Mouse (Mus musculus): Measurements from ENCODE around the gene Gm45140. TPM values are rescaled to one million over a fixed set of nuclear protein-coding genes. Genes with fewer than 3 reads are reported as not detected.

Gene Gm45140
- total and polyA plus RNA-seq, 3 experiments: 4.3 to 25.7 (median 13.0) TPM

DNA sequence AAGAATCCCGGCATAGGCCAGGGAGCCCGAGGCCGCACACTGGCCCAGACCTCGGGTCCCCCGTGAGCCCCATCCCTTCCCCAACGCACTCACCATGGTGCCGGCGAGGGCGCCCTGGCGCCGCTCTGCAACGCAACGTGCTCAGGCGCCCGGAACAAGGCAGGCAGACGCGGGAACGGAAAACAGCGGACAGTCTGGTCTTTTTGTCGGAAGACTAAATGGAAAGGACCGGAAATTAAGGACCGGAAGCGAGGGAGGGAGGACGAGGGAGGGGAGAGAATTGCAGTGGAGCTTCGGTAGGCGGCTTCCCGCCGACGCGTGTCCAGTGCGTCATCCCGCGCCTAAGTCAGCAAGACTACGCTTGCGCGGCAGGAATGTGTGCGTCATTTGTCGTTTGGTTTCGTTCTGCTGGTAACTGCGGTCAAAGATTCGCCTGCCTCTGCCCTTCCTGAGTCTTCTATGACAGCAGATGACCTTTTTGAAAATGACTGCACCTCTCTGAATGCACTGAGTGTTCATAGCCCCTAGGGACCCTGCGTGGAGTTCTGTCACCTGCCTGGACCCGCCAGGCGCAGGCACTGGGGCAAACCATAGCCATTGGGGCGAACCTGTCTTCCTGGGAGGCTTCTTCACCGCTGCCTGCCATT, 3.1 kb upstream of the Gm45140 start, which contains the start of gene Isy1:
Isy1 (minus strand) TSS at position 248 of the 647 bp plus-strand sequence.
- H3K4me2 ChIP-seq (ENCODE audit: insufficient read depth, low read depth, poor library complexity, severe bottlenecking): peak within 1 kb of the TSS; percentile 80
- H3K27me3 ChIP-seq (replicated peaks): no peaks in the 10 kb centered on the region
- dilution Hi-C loops (cut with MboI; ENCODE audit: extremely low pct_ligation_motif_present, extremely low pct_unique_long_range_greater_than_20kb, low sequenced_read_pairs): no loop called here
- peak within 1 kb of the TSS; percentile 78 for H3K9ac ChIP-seq (ENCODE audit: insufficient read depth, low read depth)
- peak; percentile 99 for DNase-seq (ENCODE audit: extremely low read depth)
- peak within 1 kb of the TSS; percentile 83 for H3K27ac ChIP-seq (ENCODE audit: insufficient read depth, low read depth)
- peaks cover 3 to 39% of the 10 kb centered on the region in 2 experiments; a peak in 3 of 4 replicates for H3K4me1 ChIP-seq (ENCODE audit: control insufficient read depth in 1 of 2, insufficient read depth in 2 of 2)
- peak within 1 kb of the TSS; percentile 70 to 80 (median 74) for H3K4me3 ChIP-seq (replicated peaks in 1 of 3; ENCODE audit: low read depth in 2 of 3, low read length in 2 of 3, poor library complexity in 1 of 3)
- H3K9me3 ChIP-seq (replicated peaks; ENCODE audit: low read length): no peaks in the 10 kb centered on the region
- peaks cover 27% of the 10 kb centered on the region for H3K79me2 ChIP-seq (replicated peaks; ENCODE audit: control insufficient read depth, extremely low read depth, insufficient read depth, poor library complexity, severe bottlenecking)
- peaks cover 27 to 55% of the 10 kb centered on the region in 2 experiments for H3K36me3 ChIP-seq (replicated peaks in 1 of 2; ENCODE audit: control insufficient read depth in 1 of 2, insufficient read depth in 1 of 2, low read length in 1 of 2)
- in situ Hi-C loops (cut with MboI; ENCODE audit: low pct_ligation_motif_present, low pct_unique_long_range_greater_than_20kb, low sequenced_read_pairs): no loop called here
- peak; percentile 91 for TF ChIP-seq POLR2A (IDR thresholded peaks at IDR 0.05; ENCODE audit: low read depth, low read length)
- TF ChIP-seq ETS1 (conservative IDR thresholded peaks at IDR 0.05; ENCODE audit: low read depth, low read length): no peak
- TF ChIP-seq TBP (conservative IDR thresholded peaks at IDR 0.05; ENCODE audit: low read depth, low read length): 0 out of 2 replicates have a peak, but pooled peaks have one; percentile 56
- TF ChIP-seq ELF1 (IDR thresholded peaks at IDR 0.05; ENCODE audit: low read depth, low read length): no peak

DNA sequence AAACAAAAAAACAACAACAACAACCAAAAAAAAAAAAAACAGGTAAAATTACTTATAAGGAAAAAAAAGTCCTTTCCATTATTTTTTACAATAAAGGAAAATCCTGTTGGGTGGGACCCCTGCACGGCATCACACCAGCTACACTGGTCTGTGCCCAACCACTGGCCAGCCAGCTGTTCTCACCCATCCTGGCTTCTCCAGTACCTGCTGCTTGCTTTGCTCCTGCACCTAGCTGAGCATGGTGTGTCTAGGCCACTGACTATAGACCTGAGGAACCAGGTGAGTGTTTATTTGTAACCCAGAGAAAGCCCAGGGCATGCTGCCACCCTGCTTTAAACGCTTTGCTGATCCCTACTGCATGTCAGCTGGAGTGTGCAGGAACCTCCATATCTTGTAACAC, 15.2 kb downstream of the Gm45140 start:
- in situ Hi-C loops (cut with MboI; ENCODE audit: low pct_ligation_motif_present, low pct_unique_long_range_greater_than_20kb, low sequenced_read_pairs) (no loop called here), dilution Hi-C loops (cut with MboI; ENCODE audit: extremely low pct_ligation_motif_present, extremely low pct_unique_long_range_greater_than_20kb, low sequenced_read_pairs) (no loop called here)
- TF ChIP-seq ETS1 (conservative IDR thresholded peaks at IDR 0.05; ENCODE audit: low read depth, low read length) (no peak), TCF12 (IDR thresholded peaks at IDR 0.05; ENCODE audit: low read depth, low read length) (no peak), MAFK (IDR thresholded peaks at IDR 0.05; ENCODE audit: insufficient replicate concordance, low read length) (no peak), USF1 (IDR thresholded peaks at IDR 0.05; ENCODE audit: low read depth, low read length) (no peak), E2F4 (IDR thresholded peaks at IDR 0.05; ENCODE audit: insufficient replicate concordance, low read depth, low read length) (no peak), MAZ (IDR thresholded peaks at IDR 0.05; ENCODE audit: low read depth, low read length) (no peak), HCFC1 (IDR thresholded peaks at IDR 0.05; ENCODE audit: low read depth, low read length) (no peak), MAX (IDR thresholded peaks at IDR 0.05; ENCODE audit: low read length) (no peak), RCOR1 (conservative IDR thresholded peaks at IDR 0.05; ENCODE audit: low read depth, low read length) (no peak), USF2 (conservative IDR thresholded peaks at IDR 0.05; ENCODE audit: low read depth, low read length) (no peak), GABPA (IDR thresholded peaks at IDR 0.05; ENCODE audit: insufficient replicate concordance, low read depth, low read length) (no peak), UBTF (IDR thresholded peaks at IDR 0.05; ENCODE audit: low read depth, low read length) (no peak), ZC3H11A (IDR thresholded peaks at IDR 0.05; ENCODE audit: low read depth, low read length) (no peak), NELFE (IDR thresholded peaks at IDR 0.05; ENCODE audit: low read depth, low read length) (no peak), MEF2A (IDR thresholded peaks at IDR 0.05; ENCODE audit: borderline replicate concordance, low read depth, low read length) (no peak), CHD2 (IDR thresholded peaks at IDR 0.05; ENCODE audit: low read length) (no peak)

More for the DNA sequence above, 15.2 kb downstream of the Gm45140 start:
- Histone ChIP-seq H3K4me3 (replicated peaks in 1 of 3; ENCODE audit: low read depth in 2 of 3, low read length in 2 of 3, poor library complexity in 1 of 3) (no peak overlapping the region), H3K27ac (ENCODE audit: insufficient read depth, low read depth) (no peak overlapping the region), H3K9ac (ENCODE audit: insufficient read depth, low read depth) (no peak overlapping the region), H3K9me3 (replicated peaks; ENCODE audit: low read length) (no peaks in the 10 kb centered on the region), H3K4me2 (ENCODE audit: insufficient read depth, low read depth, poor library complexity, severe bottlenecking) (no peak overlapping the region), H3K4me1 (ENCODE audit: control insufficient read depth in 1 of 2, insufficient read depth in 2 of 2) (no peaks in the 10 kb centered on the region), H3K36me3 (replicated peaks in 1 of 2; ENCODE audit: control insufficient read depth in 1 of 2, insufficient read depth in 1 of 2, low read length in 1 of 2) (peaks cover 66 to 96% of the 10 kb centered on the region in 2 experiments), H3K27me3 (replicated peaks) (no peaks in the 10 kb centered on the region), H3K79me2 (replicated peaks; ENCODE audit: control insufficient read depth, extremely low read depth, insufficient read depth, poor library complexity, severe bottlenecking) (no peaks in the 10 kb centered on the region)
- DNase-seq (ENCODE audit: extremely low read depth): no peak

Measured in CH12.LX (cell line).